Mouse (Mus musculus): ENCODE measurements around the gene Eps8. TPM values are rescaled to one million over a fixed set of nuclear protein-coding genes. Genes with fewer than 3 reads are reported as not detected.

Gene Eps8
- polyA plus RNA-seq, 1 experiment from 2014 or later, result 18.7 TPM

GRCm38 (mm10) chr6:137628715-137629114 lies 26.0 kb downstream of the Eps8 start:
- ATAC-seq (replicated peaks; ENCODE audit: insufficient number of reproducible peaks, low FRiP score, low TSS enrichment), result no peak
- WGBS (ENCODE audit: insufficient replicate concordance), result 61% methylated on average over 6 of the region's 6 CpGs
- Histone ChIP-seq H3K36me3 (ENCODE audit: control insufficient read depth, insufficient read depth, low read length) (no peaks in the 10 kb centered on the region), H3K27me3 (ENCODE audit: control insufficient read depth, insufficient read depth, low read length) (no peaks in the 10 kb centered on the region), H3K9me3 (replicated peaks; ENCODE audit: control insufficient read depth, low read length) (no peaks in the 10 kb centered on the region), H3K4me2 (no peak overlapping the region), H3K9ac (ENCODE audit: low read depth, low read length) (no peak overlapping the region), H3K4me3 (ENCODE audit: low read depth, low read length) (no peak overlapping the region), H3K27ac (ENCODE audit: low read depth, low read length) (no peak overlapping the region), H3K4me1 (ENCODE audit: control insufficient read depth, insufficient read depth, low read length) (peaks cover 12% of the 10 kb centered on the region)

DNA sequence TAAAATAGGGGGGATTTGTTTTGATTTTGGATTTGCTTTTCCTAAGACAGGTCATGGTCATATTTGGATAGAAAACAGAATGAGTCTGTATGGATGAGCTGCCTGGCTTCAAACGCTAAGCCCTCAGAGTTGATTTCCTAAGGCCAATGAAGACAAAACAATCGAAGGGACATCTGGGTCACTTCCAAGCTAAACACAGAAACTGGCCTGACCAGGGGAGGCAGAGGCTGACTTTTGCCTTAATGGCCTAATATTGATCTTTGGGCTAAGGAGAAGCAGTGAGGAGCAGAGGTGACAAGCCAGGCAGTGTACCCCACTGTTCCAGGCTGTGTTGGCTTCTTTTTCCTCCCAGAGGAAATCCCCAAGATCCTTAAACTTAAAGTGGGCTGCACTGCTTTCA lies 33.7 kb downstream of the Eps8 start:
- no peaks in the 10 kb centered on the region for H3K4me1 ChIP-seq (ENCODE audit: control insufficient read depth, insufficient read depth, low read length)

DNA sequence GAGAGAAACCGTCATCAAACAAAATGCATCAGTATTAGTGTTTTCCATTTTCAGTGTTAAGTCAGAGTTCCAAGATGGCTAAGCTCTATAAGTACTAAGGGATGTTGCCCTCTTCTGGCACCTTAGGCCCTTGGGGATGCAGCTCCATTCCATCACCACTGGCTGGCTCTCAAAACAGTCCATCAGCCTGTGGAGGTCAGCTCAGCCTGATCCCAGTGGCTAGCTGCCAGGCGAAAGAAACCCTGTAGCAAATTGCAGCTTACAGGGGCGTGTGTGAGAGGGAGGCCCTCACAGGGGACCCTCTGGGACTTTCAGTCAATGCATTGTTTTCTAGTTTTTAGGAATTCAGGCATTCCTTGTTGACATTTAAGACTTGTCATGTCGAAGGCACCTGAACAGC lies 40.8 kb downstream of the Eps8 start:
- H3K36me3 ChIP-seq (ENCODE audit: control insufficient read depth, insufficient read depth, low read length), result no peaks in the 10 kb centered on the region
- H3K4me3 ChIP-seq (ENCODE audit: low read depth, low read length), result no peak overlapping the region
- H3K27me3 ChIP-seq (ENCODE audit: control insufficient read depth, insufficient read depth, low read length), result no peaks in the 10 kb centered on the region
- no peak overlapping the region for H3K27ac ChIP-seq (ENCODE audit: low read depth, low read length)
- H3K4me2 ChIP-seq, result no peak overlapping the region
- no peak for ATAC-seq (replicated peaks; ENCODE audit: insufficient number of reproducible peaks, low FRiP score, low TSS enrichment)
- H3K9me3 ChIP-seq (replicated peaks; ENCODE audit: control insufficient read depth, low read length), result no peaks in the 10 kb centered on the region
- WGBS (ENCODE audit: insufficient replicate concordance), result 71% methylated on average over 4 of the region's 4 CpGs
- no peak overlapping the region for H3K9ac ChIP-seq (ENCODE audit: low read depth, low read length)
- no peaks in the 10 kb centered on the region for H3K4me1 ChIP-seq (ENCODE audit: control insufficient read depth, insufficient read depth, low read length)

More for the DNA sequence above, 33.7 kb downstream of the Eps8 start:
- Histone ChIP-seq H3K4me2 (no peak overlapping the region), H3K9me3 (replicated peaks; ENCODE audit: control insufficient read depth, low read length) (no peaks in the 10 kb centered on the region), H3K27ac (ENCODE audit: low read depth, low read length) (no peak overlapping the region), H3K36me3 (ENCODE audit: control insufficient read depth, insufficient read depth, low read length) (no peaks in the 10 kb centered on the region), H3K4me3 (ENCODE audit: low read depth, low read length) (no peak overlapping the region), H3K27me3 (ENCODE audit: control insufficient read depth, insufficient read depth, low read length) (no peaks in the 10 kb centered on the region), H3K9ac (ENCODE audit: low read depth, low read length) (no peak overlapping the region)
- 68% methylated on average over 2 of the region's 2 CpGs for WGBS (ENCODE audit: insufficient replicate concordance)
- no peak for ATAC-seq (replicated peaks; ENCODE audit: insufficient number of reproducible peaks, low FRiP score, low TSS enrichment)

DNA sequence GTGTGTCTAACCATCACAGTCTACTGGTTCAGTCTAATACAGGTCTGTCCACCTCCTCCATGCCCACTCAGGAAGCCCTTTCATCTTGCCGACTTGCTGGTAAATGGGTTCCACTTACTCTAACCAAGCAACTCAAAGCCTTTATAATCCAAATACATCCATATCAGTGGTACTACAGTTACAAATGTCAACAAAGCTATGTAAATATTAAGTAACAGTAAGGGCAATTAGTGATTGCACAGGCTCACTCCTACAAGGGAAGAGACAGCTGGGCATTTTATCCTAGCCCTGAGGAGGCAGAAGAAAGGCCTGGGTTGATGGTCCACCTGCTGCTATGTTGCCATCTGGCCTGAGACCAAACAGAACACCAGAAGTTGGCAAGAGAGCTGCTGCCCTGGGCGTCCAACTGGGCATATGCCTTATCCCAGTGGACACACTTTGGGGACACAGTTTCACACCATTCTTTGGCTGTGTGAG lies 42.6 kb downstream of the Eps8 start:
- no peak for ATAC-seq (replicated peaks; ENCODE audit: insufficient number of reproducible peaks, low FRiP score, low TSS enrichment)
- Histone ChIP-seq H3K4me2 (no peak overlapping the region), H3K4me1 (ENCODE audit: control insufficient read depth, insufficient read depth, low read length) (no peaks in the 10 kb centered on the region), H3K9me3 (replicated peaks; ENCODE audit: control insufficient read depth, low read length) (no peaks in the 10 kb centered on the region), H3K27ac (ENCODE audit: low read depth, low read length) (no peak overlapping the region), H3K36me3 (ENCODE audit: control insufficient read depth, insufficient read depth, low read length) (no peaks in the 10 kb centered on the region), H3K9ac (ENCODE audit: low read depth, low read length) (no peak overlapping the region), H3K4me3 (ENCODE audit: low read depth, low read length) (no peak overlapping the region), H3K27me3 (ENCODE audit: control insufficient read depth, insufficient read depth, low read length) (no peaks in the 10 kb centered on the region)
- WGBS (ENCODE audit: insufficient replicate concordance), result 64% methylated on average over 2 of the region's 2 CpGs

- H3K4me1 ChIP-seq (ENCODE audit: control insufficient read depth, insufficient read depth, low read length), result no peaks in the 10 kb centered on the region
- no peak overlapping the region for H3K4me2 ChIP-seq
- no peak overlapping the region for H3K4me3 ChIP-seq (ENCODE audit: low read depth, low read length)
- WGBS (ENCODE audit: insufficient replicate concordance), result 86% methylated on average over 17 of the region's 17 CpGs
- no peak overlapping the region for H3K27ac ChIP-seq (ENCODE audit: low read depth, low read length)
- H3K36me3 ChIP-seq (ENCODE audit: control insufficient read depth, insufficient read depth, low read length), result no peaks in the 10 kb centered on the region
- no peaks in the 10 kb centered on the region for H3K9me3 ChIP-seq (replicated peaks; ENCODE audit: control insufficient read depth, low read length)
- H3K9ac ChIP-seq (ENCODE audit: low read depth, low read length), result no peak overlapping the region
- no peaks in the 10 kb centered on the region for H3K27me3 ChIP-seq (ENCODE audit: control insufficient read depth, insufficient read depth, low read length)
- ATAC-seq (replicated peaks; ENCODE audit: insufficient number of reproducible peaks, low FRiP score, low TSS enrichment), result no peak
Observed at GRCm38 (mm10) chr6:137608160-137608930, 46.3 kb downstream of the Eps8 start.

- Histone ChIP-seq H3K36me3 (ENCODE audit: control insufficient read depth, insufficient read depth, low read length) (no peaks in the 10 kb centered on the region), H3K4me2 (no peak overlapping the region), H3K4me1 (ENCODE audit: control insufficient read depth, insufficient read depth, low read length) (no peaks in the 10 kb centered on the region), H3K4me3 (ENCODE audit: low read depth, low read length) (no peak overlapping the region), H3K9me3 (replicated peaks; ENCODE audit: control insufficient read depth, low read length) (no peaks in the 10 kb centered on the region), H3K9ac (ENCODE audit: low read depth, low read length) (no peak overlapping the region), H3K27ac (ENCODE audit: low read depth, low read length) (no peak overlapping the region), H3K27me3 (ENCODE audit: control insufficient read depth, insufficient read depth, low read length) (no peaks in the 10 kb centered on the region)
- 79% methylated on average over 7 of the region's 7 CpGs for WGBS (ENCODE audit: insufficient replicate concordance)
- ATAC-seq (replicated peaks; ENCODE audit: insufficient number of reproducible peaks, low FRiP score, low TSS enrichment), result no peak
Observed at GRCm38 (mm10) chr6:137606541-137606940, 48.1 kb downstream of the Eps8 start.

- Histone ChIP-seq H3K9ac (ENCODE audit: low read depth, low read length) (no peak overlapping the region), H3K27me3 (ENCODE audit: control insufficient read depth, insufficient read depth, low read length) (no peaks in the 10 kb centered on the region), H3K4me2 (no peak overlapping the region), H3K27ac (ENCODE audit: low read depth, low read length) (no peak overlapping the region), H3K4me3 (ENCODE audit: low read depth, low read length) (no peak overlapping the region), H3K36me3 (ENCODE audit: control insufficient read depth, insufficient read depth, low read length) (no peaks in the 10 kb centered on the region), H3K9me3 (replicated peaks; ENCODE audit: control insufficient read depth, low read length) (no peaks in the 10 kb centered on the region), H3K4me1 (ENCODE audit: control insufficient read depth, insufficient read depth, low read length) (no peaks in the 10 kb centered on the region)
- 79% methylated on average over 4 of the region's 4 CpGs for whole genome bisulfite sequencing (ENCODE audit: insufficient replicate concordance)
- ATAC-seq (replicated peaks; ENCODE audit: insufficient number of reproducible peaks, low FRiP score, low TSS enrichment), result no peak
Observed at GRCm38 (mm10) chr6:137604417-137605248, 50.0 kb downstream of the Eps8 start.

- Histone ChIP-seq H3K36me3 (ENCODE audit: control insufficient read depth, insufficient read depth, low read length) (no peaks in the 10 kb centered on the region), H3K27me3 (ENCODE audit: control insufficient read depth, insufficient read depth, low read length) (no peaks in the 10 kb centered on the region)
- WGBS (ENCODE audit: insufficient replicate concordance), result 34% methylated on average over 7 of the region's 7 CpGs
Observed at GRCm38 (mm10) chr6:137598306-137598705, 56.4 kb downstream of the Eps8 start.

More at GRCm38 (mm10) chr6:137598306-137598705, 56.4 kb downstream of the Eps8 start:
- Histone ChIP-seq H3K9me3 (replicated peaks; ENCODE audit: control insufficient read depth, low read length) (no peaks in the 10 kb centered on the region), H3K9ac (ENCODE audit: low read depth, low read length) (no peak overlapping the region), H3K27ac (ENCODE audit: low read depth, low read length) (no peak overlapping the region), H3K4me3 (ENCODE audit: low read depth, low read length) (no peak overlapping the region), H3K4me2 (no peak overlapping the region), H3K4me1 (ENCODE audit: control insufficient read depth, insufficient read depth, low read length) (no peaks in the 10 kb centered on the region)
- no peak for ATAC-seq (replicated peaks; ENCODE audit: insufficient number of reproducible peaks, low FRiP score, low TSS enrichment)
